Mouse (Mus musculus): ENCODE measurements around the gene Zfp410. TPM values are rescaled to one million over a fixed set of nuclear protein-coding genes. Genes with fewer than 3 reads are reported as not detected.
A peak's percentile ranks its signal among the peaks of the same experiment; 100 is the strongest.

The Zfp410 gene
- polyA plus RNA-seq, 1 experiment from 2014 or later = 77.0 TPM

- Histone ChIP-seq H3K9ac (replicated peaks; ENCODE audit: low read depth, low read length) (no peak overlapping the region), H3K9me3 (ENCODE audit: control insufficient read depth, low read depth, low read length) (no peaks in the 10 kb centered on the region), H3K4me1 (ENCODE audit: control insufficient read depth, insufficient read depth, low read length) (no peaks in the 10 kb centered on the region), H3K4me3 (ENCODE audit: low read depth, low read length) (peak overlapping the region; percentile 50; the same call in 1 of the 2 replicates), H3K36me3 (ENCODE audit: control insufficient read depth, insufficient read depth, low read length) (no peaks in the 10 kb centered on the region), H3K27ac (ENCODE audit: low read length) (no peak overlapping the region), H3K4me2 (replicated peaks; ENCODE audit: low read depth, low read length) (peak overlapping the region; percentile 72), H3K27me3 (ENCODE audit: control insufficient read depth, insufficient read depth, low read length) (no peaks in the 10 kb centered on the region)
- no peak for ATAC-seq (ENCODE audit: insufficient number of reproducible peaks, insufficient read depth, low FRiP score, low read depth)
- 79% methylated on average over 14 of the region's 14 CpGs for WGBS
These were observed 32.3 kb upstream of the Zfp410 start for GRCm38 (mm10) chr12:84284391-84284790.

DNA sequence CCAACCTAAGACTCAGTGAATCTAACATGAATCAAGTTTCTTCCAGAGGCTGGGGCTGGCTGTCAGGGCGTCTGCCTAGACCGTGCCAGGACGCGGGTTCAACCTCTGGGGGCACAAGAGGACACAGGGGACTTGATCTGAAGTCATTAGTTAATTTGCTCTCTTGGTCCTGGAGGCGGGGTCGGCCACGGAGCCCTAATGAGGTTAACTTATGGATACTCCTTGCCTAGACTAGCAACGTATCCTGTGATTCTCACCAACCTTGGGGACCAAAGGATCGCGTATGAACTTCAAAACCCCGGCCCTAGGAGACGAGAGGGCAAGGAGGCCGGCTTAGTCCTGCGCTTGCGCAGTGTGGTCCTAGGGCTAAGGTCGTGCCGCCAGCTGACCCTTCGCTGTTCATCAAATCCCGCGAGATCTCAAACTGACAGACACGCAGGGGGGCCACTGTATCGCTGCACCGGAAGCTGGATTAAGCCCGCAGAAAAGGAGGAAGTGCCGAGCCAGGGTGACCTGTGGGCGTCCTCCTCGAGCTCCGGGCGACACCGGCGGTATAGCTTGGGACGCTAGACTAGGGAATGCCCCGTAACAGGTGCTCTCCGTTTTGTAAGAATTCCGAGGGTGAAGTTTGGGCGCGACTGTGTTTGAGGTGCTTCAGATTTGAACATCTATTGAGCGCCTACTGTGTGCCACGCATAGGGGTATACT is 31.6 kb upstream of the Zfp410 start, which contains the start of gene Ptgr2:
Gene Ptgr2, plus strand, starts transcription at position 348 of the 708 bp plus-strand sequence.
- WGBS = under 1% methylated on average over 39 of the region's 39 CpGs
- peak within 1 kb of the TSS; percentile 72 for H3K4me2 ChIP-seq (replicated peaks; ENCODE audit: low read depth, low read length)
- H3K9ac ChIP-seq (replicated peaks; ENCODE audit: low read depth, low read length) = peak within 1 kb of the TSS; percentile 50
- H3K27me3 ChIP-seq (ENCODE audit: control insufficient read depth, insufficient read depth, low read length) = no peaks in the 10 kb centered on the region
- ATAC-seq (ENCODE audit: insufficient number of reproducible peaks, insufficient read depth, low FRiP score, low read depth) = peak; percentile 97
- no peaks in the 10 kb centered on the region for H3K9me3 ChIP-seq (ENCODE audit: control insufficient read depth, low read depth, low read length)
- no peaks in the 10 kb centered on the region for H3K36me3 ChIP-seq (ENCODE audit: control insufficient read depth, insufficient read depth, low read length)
- H3K27ac ChIP-seq (ENCODE audit: low read length) = peak within 1 kb of the TSS; percentile 36; the same call in 1 of the 2 replicates
- no peaks in the 10 kb centered on the region for H3K4me1 ChIP-seq (ENCODE audit: control insufficient read depth, insufficient read depth, low read length)
- H3K4me3 ChIP-seq (ENCODE audit: low read depth, low read length) = peak within 1 kb of the TSS; percentile 50

DNA sequence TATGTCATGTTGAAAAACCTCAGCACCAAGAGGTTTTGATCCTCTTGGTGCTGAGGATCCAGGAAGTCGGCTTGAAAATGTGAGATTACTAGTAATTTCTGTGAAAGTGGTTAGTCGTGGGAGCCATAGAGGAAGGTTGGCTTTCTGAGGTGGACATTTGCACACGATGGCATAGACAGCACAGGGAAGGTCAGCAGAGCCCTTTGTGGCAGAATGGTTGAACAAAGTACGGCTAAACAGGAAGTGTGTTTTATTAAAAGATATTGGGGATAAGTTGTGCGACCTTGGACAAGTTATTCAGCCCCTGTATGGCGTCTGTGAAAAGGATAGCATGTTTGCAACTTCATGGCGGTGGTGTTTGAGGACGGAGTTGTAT is 31.1 kb upstream of the Zfp410 start:
- 28% methylated on average over 8 of the region's 8 CpGs for WGBS
- Histone ChIP-seq H3K27me3 (ENCODE audit: control insufficient read depth, insufficient read depth, low read length) (no peaks in the 10 kb centered on the region), H3K9me3 (ENCODE audit: control insufficient read depth, low read depth, low read length) (no peaks in the 10 kb centered on the region), H3K27ac (ENCODE audit: low read length) (peak overlapping the region; percentile 36; the same call in 1 of the 2 replicates), H3K36me3 (ENCODE audit: control insufficient read depth, insufficient read depth, low read length) (no peaks in the 10 kb centered on the region), H3K9ac (replicated peaks; ENCODE audit: low read depth, low read length) (peak overlapping the region; percentile 50), H3K4me2 (replicated peaks; ENCODE audit: low read depth, low read length) (peak overlapping the region; percentile 72), H3K4me1 (ENCODE audit: control insufficient read depth, insufficient read depth, low read length) (no peaks in the 10 kb centered on the region), H3K4me3 (ENCODE audit: low read depth, low read length) (peak overlapping the region; percentile 50)
- ATAC-seq (ENCODE audit: insufficient number of reproducible peaks, insufficient read depth, low FRiP score, low read depth) = no peak

GRCm38 (mm10) chr12:84288461-84288860 is 28.2 kb upstream of the Zfp410 start:
- Histone ChIP-seq H3K27ac (ENCODE audit: low read length) (no peak overlapping the region), H3K4me2 (replicated peaks; ENCODE audit: low read depth, low read length) (no peak overlapping the region), H3K9ac (replicated peaks; ENCODE audit: low read depth, low read length) (no peak overlapping the region), H3K4me3 (ENCODE audit: low read depth, low read length) (no peak overlapping the region), H3K9me3 (ENCODE audit: control insufficient read depth, low read depth, low read length) (no peaks in the 10 kb centered on the region), H3K36me3 (ENCODE audit: control insufficient read depth, insufficient read depth, low read length) (no peaks in the 10 kb centered on the region), H3K4me1 (ENCODE audit: control insufficient read depth, insufficient read depth, low read length) (no peaks in the 10 kb centered on the region), H3K27me3 (ENCODE audit: control insufficient read depth, insufficient read depth, low read length) (no peaks in the 10 kb centered on the region)
- 65% methylated on average over 3 of the region's 3 CpGs for WGBS
- no peak for ATAC-seq (ENCODE audit: insufficient number of reproducible peaks, insufficient read depth, low FRiP score, low read depth)

GRCm38 (mm10) chr12:84297851-84298250 is 18.8 kb upstream of the Zfp410 start:
- no peaks in the 10 kb centered on the region for H3K27me3 ChIP-seq (ENCODE audit: control insufficient read depth, insufficient read depth, low read length)
- ATAC-seq (ENCODE audit: insufficient number of reproducible peaks, insufficient read depth, low FRiP score, low read depth) = no peak
- no peak overlapping the region for H3K9ac ChIP-seq (replicated peaks; ENCODE audit: low read depth, low read length)
- no peaks in the 10 kb centered on the region for H3K9me3 ChIP-seq (ENCODE audit: control insufficient read depth, low read depth, low read length)
- H3K4me1 ChIP-seq (ENCODE audit: control insufficient read depth, insufficient read depth, low read length) = no peaks in the 10 kb centered on the region
- no peaks in the 10 kb centered on the region; the same call in 1 of the 2 replicates for H3K36me3 ChIP-seq (ENCODE audit: control insufficient read depth, insufficient read depth, low read length)
- H3K4me3 ChIP-seq (ENCODE audit: low read depth, low read length) = no peak overlapping the region
- H3K27ac ChIP-seq (ENCODE audit: low read length) = no peak overlapping the region
- H3K4me2 ChIP-seq (replicated peaks; ENCODE audit: low read depth, low read length) = no peak overlapping the region
- WGBS = 90% methylated on average over 6 of the region's 6 CpGs

GRCm38 (mm10) chr12:84299265-84299664 is 17.4 kb upstream of the Zfp410 start:
- H3K4me1 ChIP-seq (ENCODE audit: control insufficient read depth, insufficient read depth, low read length) = no peaks in the 10 kb centered on the region
- H3K36me3 ChIP-seq (ENCODE audit: control insufficient read depth, insufficient read depth, low read length) = no peaks in the 10 kb centered on the region; the same call in 1 of the 2 replicates
- no peak for ATAC-seq (ENCODE audit: insufficient number of reproducible peaks, insufficient read depth, low FRiP score, low read depth)
- H3K4me3 ChIP-seq (ENCODE audit: low read depth, low read length) = no peak overlapping the region
- no peak overlapping the region for H3K9ac ChIP-seq (replicated peaks; ENCODE audit: low read depth, low read length)
- H3K27ac ChIP-seq (ENCODE audit: low read length) = no peak overlapping the region
- WGBS = 91% methylated on average over 2 of the region's 2 CpGs
- no peaks in the 10 kb centered on the region for H3K9me3 ChIP-seq (ENCODE audit: control insufficient read depth, low read depth, low read length)
- H3K27me3 ChIP-seq (ENCODE audit: control insufficient read depth, insufficient read depth, low read length) = no peaks in the 10 kb centered on the region
- H3K4me2 ChIP-seq (replicated peaks; ENCODE audit: low read depth, low read length) = no peak overlapping the region

- H3K9me3 ChIP-seq (ENCODE audit: control insufficient read depth, low read depth, low read length) = no peaks in the 10 kb centered on the region
- H3K4me2 ChIP-seq (replicated peaks; ENCODE audit: low read depth, low read length) = no peak overlapping the region
- no peak overlapping the region for H3K9ac ChIP-seq (replicated peaks; ENCODE audit: low read depth, low read length)
- H3K4me3 ChIP-seq (ENCODE audit: low read depth, low read length) = no peak overlapping the region
- no peaks in the 10 kb centered on the region for H3K27me3 ChIP-seq (ENCODE audit: control insufficient read depth, insufficient read depth, low read length)
- ATAC-seq (ENCODE audit: insufficient number of reproducible peaks, insufficient read depth, low FRiP score, low read depth) = no peak
- no peaks in the 10 kb centered on the region; the same call in 1 of the 2 replicates for H3K36me3 ChIP-seq (ENCODE audit: control insufficient read depth, insufficient read depth, low read length)
- H3K27ac ChIP-seq (ENCODE audit: low read length) = no peak overlapping the region
- no peaks in the 10 kb centered on the region for H3K4me1 ChIP-seq (ENCODE audit: control insufficient read depth, insufficient read depth, low read length)
- WGBS = 91% methylated on average over 5 of the region's 5 CpGs
These were observed 12.6 kb upstream of the Zfp410 start for GRCm38 (mm10) chr12:84304101-84304500.

GRCm38 (mm10) chr12:84304554-84304953 is 12.1 kb upstream of the Zfp410 start:
- H3K36me3 ChIP-seq (ENCODE audit: control insufficient read depth, insufficient read depth, low read length) = no peaks in the 10 kb centered on the region; the same call in 1 of the 2 replicates
- 85% methylated on average over 1 of the region's 1 CpGs for WGBS
- H3K4me2 ChIP-seq (replicated peaks; ENCODE audit: low read depth, low read length) = no peak overlapping the region
- no peak overlapping the region for H3K27ac ChIP-seq (ENCODE audit: low read length)
- no peak for ATAC-seq (ENCODE audit: insufficient number of reproducible peaks, insufficient read depth, low FRiP score, low read depth)
- H3K4me1 ChIP-seq (ENCODE audit: control insufficient read depth, insufficient read depth, low read length) = no peaks in the 10 kb centered on the region
- H3K27me3 ChIP-seq (ENCODE audit: control insufficient read depth, insufficient read depth, low read length) = no peaks in the 10 kb centered on the region
- no peaks in the 10 kb centered on the region for H3K9me3 ChIP-seq (ENCODE audit: control insufficient read depth, low read depth, low read length)
- H3K9ac ChIP-seq (replicated peaks; ENCODE audit: low read depth, low read length) = no peak overlapping the region
- no peak overlapping the region for H3K4me3 ChIP-seq (ENCODE audit: low read depth, low read length)

All from stomach, embryonic 14.5 days (tissue).